Mouse (Mus musculus) spleen, adult 10 weeks (tissue): Measurements from ENCODE around the gene Efcc1. TPM values are rescaled to one million over a fixed set of nuclear protein-coding genes. Genes with fewer than 3 reads are reported as not detected.

Source experiments
- polyA plus RNA-seq: library from polyadenylated mRNA; stranded (reverse); fragments of 350-450 nt; fragmentation: Illumina TruSeq; extraction: RNeasy Lipid Tissue Mini Kit (QIAGEN cat#74804); gene quantifications from one replicate; pipeline ENCODE4 v1.2.3, GENCODE M21; 2015; ENCODE audit warnings: low replicate concordance; ENCODE audit not compliant: insufficient read depth

Gene Efcc1
- polyA plus RNA-seq = 1.9 TPM

DNA sequence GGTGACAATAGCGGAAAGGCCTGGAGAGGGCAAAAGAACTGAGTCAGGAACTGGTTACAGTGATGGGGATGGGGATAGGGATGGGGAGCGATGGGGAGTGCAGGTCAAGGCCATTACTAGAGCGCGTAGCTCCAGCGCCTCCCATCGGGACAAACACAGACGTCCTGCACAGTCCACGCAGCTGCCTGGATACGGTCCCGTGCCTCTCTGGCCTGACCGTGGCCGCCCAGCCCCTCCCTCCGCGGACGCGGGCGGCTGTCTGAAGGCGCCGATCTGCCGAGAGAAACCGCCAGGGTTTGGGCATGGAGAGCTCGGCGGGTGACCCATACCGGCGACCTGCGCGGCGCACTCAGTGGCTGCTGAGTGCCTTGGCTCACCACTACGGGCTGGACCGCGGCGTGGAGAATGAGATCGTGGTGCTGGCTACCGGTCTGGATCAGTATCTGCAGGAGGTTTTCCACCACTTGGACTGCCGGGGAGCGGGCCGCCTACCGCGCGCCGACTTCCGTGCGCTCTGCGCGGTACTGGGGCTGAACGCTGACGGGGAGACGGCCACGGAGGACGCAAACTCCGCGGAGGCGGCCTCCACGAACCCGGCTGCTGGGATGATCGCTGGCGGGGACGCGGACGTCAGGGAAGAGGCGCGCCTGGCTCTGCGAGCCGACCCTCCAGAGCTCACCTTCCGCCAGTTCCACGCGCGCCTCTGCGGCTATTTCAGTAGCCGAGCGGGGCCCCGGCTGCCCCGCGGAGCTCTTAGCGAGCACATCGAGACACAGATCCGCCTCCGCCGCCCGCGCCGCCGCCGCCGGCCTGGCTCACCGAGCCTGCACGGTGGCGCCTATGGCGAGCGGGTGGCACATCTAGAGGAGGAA, at the start of gene Efcc1:
Gene Efcc1, plus strand, starts transcription at position 279 of the 872 bp plus-strand sequence.

DNA sequence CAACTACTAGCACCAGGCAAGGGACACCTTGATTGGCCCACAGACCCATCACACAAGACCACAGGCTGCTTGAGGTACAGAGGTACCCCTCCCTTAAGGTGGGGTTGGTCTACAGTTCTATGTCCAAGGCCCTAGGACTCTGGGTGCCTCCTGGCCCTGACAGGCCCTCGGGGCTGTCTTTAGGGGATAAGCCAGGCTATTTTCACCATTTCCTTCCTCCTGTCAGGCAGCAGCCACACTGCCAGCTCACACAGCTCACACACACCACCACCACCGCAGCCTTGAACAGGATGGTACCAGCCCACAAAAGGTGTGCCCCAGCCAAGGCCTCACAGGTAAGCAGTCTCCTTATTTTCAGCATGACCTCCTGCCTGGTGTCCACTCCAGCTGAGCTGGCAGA, 47.2 kb downstream of the Efcc1 start, which contains the start of gene Gp9:
Gene Gp9, plus strand, starts transcription at position 231 of the 400 bp plus-strand sequence.

Other genes starting within 250 kb of the Efcc1 start
- 101 TPM for gene Arhgap25, start 197.6 kb upstream of the Efcc1 start, polyA plus RNA-seq
- gene Prokr1, start 140.1 kb upstream of the Efcc1 start, polyA plus RNA-seq = 0.77 TPM
- gene Aplf, start 58.7 kb upstream of the Efcc1 start, polyA plus RNA-seq = 11.1 TPM
- gene Gp9, start 47.2 kb downstream of the Efcc1 start, polyA plus RNA-seq = 1.3 TPM
- gene Rab43, start 81.3 kb downstream of the Efcc1 start, polyA plus RNA-seq = 45.6 TPM
- 10.1 TPM for gene Gm45140, start 104.9 kb downstream of the Efcc1 start, polyA plus RNA-seq
- gene Isy1, start 107.9 kb downstream of the Efcc1 start, polyA plus RNA-seq = 104 TPM
- gene Cnbp, start 120.2 kb downstream of the Efcc1 start, polyA plus RNA-seq = 613 TPM
- gene Copg1, start 156.9 kb downstream of the Efcc1 start, polyA plus RNA-seq = 81.5 TPM
- gene Hmces, start 183.1 kb downstream of the Efcc1 start, polyA plus RNA-seq = 42.0 TPM